Mouse (Mus musculus) heart, embryonic 10.5 days (tissue): ENCODE data around the gene Tnni2. TPM values are rescaled to one million over a fixed set of nuclear protein-coding genes. Genes with fewer than 3 reads are reported as not detected.

Experiments used
- DNase-seq: peaks from one replicate; pipeline ENCODE4 v3.0.0-alpha.2; 2017; ENCODE audit warnings: low spot score
- H3K27ac ChIP-seq: fragments of 300-500 bp; sonication (generic); 2 replicates; pipeline ENCODE4 v1.5.1; 2016; ENCODE audit warnings: mild to moderate bottlenecking
- H3K27me3 ChIP-seq: fragments of 300-500 bp; sonication (generic); 2 replicates; pipeline ENCODE4 v1.6.1; 2016; ENCODE audit warnings: mild to moderate bottlenecking; ENCODE audit not compliant: poor library complexity, insufficient read depth, severe bottlenecking
- H3K36me3 ChIP-seq: fragments of 300-500 bp; sonication (generic); 2 replicates; pipeline ENCODE4 v1.6.1; 2016; ENCODE audit warnings: mild to moderate bottlenecking, moderate library complexity
- H3K4me1 ChIP-seq: fragments of 300-500 bp; sonication (generic); 2 replicates; pipeline ENCODE4 v1.6.1; 2016; ENCODE audit warnings: mild to moderate bottlenecking
- H3K4me3 ChIP-seq: fragments of 300-500 bp; sonication (generic); 2 replicates; pipeline ENCODE4 v1.5.1; 2016; ENCODE audit warnings: mild to moderate bottlenecking, moderate library complexity
- H3K9me3 ChIP-seq: fragments of 300-500 bp; sonication (generic); 2 replicates; pipeline ENCODE4 v1.6.1; 2016; ENCODE audit warnings: mild to moderate bottlenecking, moderate library complexity
- WGBS: fragments of 180-500 bp; shearing (Covaris S2); methylation state at CpG from one replicate; pipeline ENCODE4 v1.1.7; 2016; 5-methylcytosine and 5-hydroxymethylcytosine counted together
- polyA plus RNA-seq: library from polyadenylated mRNA; unstranded; fragments of >200 nt; fragmentation: Nextera tagmentation; extraction: Ambion mirVana; gene quantifications from 2 replicates; pipeline ENCODE4 v1.2.1, GENCODE M21; 2016

Gene Tnni2
- polyA plus RNA-seq, 1 experiment from 2014 or later, result 51.9 TPM

DNA sequence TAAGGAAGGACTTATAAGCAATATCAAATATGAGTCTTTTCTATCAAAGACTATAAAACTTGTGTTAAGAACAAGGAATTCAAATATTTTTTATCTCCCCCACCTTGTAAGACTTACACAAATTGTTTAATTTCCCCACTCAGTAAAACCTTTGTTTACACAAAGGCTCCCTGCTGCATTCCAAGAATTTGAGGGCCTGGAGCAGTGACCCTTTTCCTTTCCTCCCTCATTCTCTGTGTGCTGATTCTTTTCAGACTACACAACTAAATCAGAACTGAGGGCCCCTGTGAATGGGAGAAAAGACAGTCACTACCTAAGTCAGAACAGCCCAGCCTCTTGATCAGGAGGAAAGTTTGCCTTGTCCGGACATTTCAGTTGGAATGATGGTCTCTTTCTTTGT is 13.1 kb downstream of the Tnni2 start:
- no peak for DNase-seq
- peaks cover 64% of the 10 kb centered on the region for H3K4me1 ChIP-seq
- no peak overlapping the region for H3K4me3 ChIP-seq
- WGBS, result 39% methylated on average over 1 of the region's 1 CpGs
- H3K27ac ChIP-seq, result peak overlapping the region; percentile 92
- no peaks in the 10 kb centered on the region for H3K27me3 ChIP-seq
- H3K9me3 ChIP-seq, result no peaks in the 10 kb centered on the region
- H3K36me3 ChIP-seq, result no peaks in the 10 kb centered on the region

DNA sequence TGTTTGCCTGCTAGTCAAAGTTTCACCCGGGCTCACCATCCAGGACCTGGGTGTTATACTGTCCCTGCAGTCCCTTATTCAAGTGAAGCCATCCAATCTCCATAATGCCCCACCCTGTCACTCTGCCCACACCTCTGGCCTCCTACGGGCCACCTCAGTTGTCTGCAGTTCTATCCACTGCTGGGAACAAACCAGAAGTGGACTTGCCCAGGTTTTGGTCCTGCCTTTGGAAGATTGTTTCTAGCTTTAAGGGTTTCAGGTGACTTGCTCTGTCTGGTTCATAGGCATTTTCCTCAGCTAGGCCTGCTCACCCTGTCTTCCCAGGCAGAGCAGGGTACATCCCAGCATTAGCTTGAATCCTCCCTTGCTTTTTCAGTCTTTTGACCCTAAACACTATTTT is 13.6 kb downstream of the Tnni2 start:
- no peaks in the 10 kb centered on the region for H3K27me3 ChIP-seq
- H3K9me3 ChIP-seq, result no peaks in the 10 kb centered on the region
- H3K4me3 ChIP-seq, result no peak overlapping the region
- no peak for DNase-seq
- WGBS, result 55% methylated on average over 2 of the region's 2 CpGs
- no peaks in the 10 kb centered on the region for H3K36me3 ChIP-seq
- H3K4me1 ChIP-seq, result peaks cover 69% of the 10 kb centered on the region
- peak overlapping the region; percentile 92 for H3K27ac ChIP-seq

DNA sequence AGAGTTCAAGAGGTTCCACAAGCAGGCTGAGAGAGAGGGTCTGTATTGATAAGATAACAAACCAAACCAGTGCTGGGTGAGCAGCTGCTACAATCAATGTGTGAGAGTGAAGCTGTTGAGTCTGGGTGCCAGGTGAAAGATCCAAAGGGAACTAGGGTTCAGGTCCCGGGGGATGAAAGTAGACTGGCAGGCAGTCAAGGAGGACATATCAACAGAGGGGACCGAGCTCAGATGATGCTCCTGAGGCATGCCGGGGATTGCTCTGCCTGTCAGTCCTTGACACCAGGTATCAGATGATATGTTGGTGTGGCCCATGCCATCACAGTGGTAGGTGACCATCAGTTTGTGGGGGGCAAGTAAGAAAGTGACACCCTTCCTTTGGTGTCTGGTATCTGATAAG is 15.2 kb downstream of the Tnni2 start:
- WGBS, result 16% methylated on average over 3 of the region's 3 CpGs
- peak overlapping the region; percentile 92 for H3K27ac ChIP-seq
- no peaks in the 10 kb centered on the region for H3K9me3 ChIP-seq
- peaks cover 83% of the 10 kb centered on the region for H3K4me1 ChIP-seq
- no peaks in the 10 kb centered on the region for H3K27me3 ChIP-seq
- DNase-seq, result peak; percentile 83
- H3K4me3 ChIP-seq, result no peak overlapping the region
- H3K36me3 ChIP-seq, result no peaks in the 10 kb centered on the region

DNA sequence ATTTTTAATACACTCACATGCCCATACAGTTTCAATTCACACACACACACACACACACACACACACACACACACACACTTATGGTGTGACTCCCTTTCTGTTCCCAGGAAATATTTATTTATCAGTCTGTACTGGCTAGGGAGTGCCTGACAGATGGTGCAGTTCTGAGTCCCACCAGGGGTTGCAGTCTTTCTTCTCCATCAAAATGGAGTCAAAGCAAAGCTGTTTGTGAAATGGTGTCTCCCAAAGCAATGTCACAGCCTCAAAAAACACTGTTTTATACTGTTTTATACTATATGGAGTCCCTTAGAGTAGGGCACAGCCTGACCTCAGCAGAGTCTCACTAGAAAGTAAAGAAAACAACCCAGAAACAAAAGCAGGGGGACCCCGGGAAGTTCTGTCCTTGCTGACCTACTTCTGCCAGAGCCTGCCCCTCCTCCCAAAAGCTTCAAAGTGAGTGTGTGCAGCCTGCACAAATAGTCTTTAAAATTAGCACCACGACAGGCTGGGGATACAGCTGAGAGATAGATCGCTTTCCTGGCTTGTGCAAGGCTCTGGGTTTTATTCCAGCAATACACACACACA is 15.7 kb downstream of the Tnni2 start:
- H3K4me3 ChIP-seq, result 0 out of 2 replicates have a peak overlapping the region, but pooled peaks have one; percentile 3
- peaks cover 88% of the 10 kb centered on the region for H3K4me1 ChIP-seq
- peak; percentile 80 for DNase-seq
- no peaks in the 10 kb centered on the region for H3K36me3 ChIP-seq
- H3K27me3 ChIP-seq, result no peaks in the 10 kb centered on the region
- no peaks in the 10 kb centered on the region for H3K9me3 ChIP-seq
- H3K27ac ChIP-seq, result peak overlapping the region; percentile 92
- 18% methylated on average over 3 of the region's 3 CpGs for WGBS

DNA sequence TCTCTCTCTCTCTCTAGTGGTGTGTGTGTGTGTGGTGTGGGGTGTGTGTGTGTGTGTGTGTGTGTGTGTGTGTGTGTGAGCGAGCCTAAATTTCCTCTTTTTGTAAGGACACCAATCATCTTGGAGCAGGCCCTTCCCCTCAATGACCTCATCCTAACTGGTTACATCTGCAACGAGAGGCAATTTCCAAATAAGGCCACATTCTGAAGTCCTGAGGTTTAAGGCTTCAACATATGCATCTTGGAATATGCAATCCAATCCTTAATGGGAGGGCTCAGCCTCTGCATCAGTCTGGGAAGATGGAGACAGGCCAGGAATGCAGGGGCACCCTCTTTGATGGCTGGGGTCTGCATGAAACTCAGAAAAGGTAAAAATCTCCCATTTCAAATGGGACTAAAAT is 16.4 kb downstream of the Tnni2 start:
- WGBS, result 13% methylated on average over 2 of the region's 2 CpGs
- Histone ChIP-seq H3K27ac (peak overlapping the region; percentile 92), H3K9me3 (no peaks in the 10 kb centered on the region), H3K4me1 (peaks cover 95% of the 10 kb centered on the region), H3K4me3 (0 out of 2 replicates have a peak overlapping the region, but pooled peaks have one; percentile 3), H3K27me3 (no peaks in the 10 kb centered on the region), H3K36me3 (no peaks in the 10 kb centered on the region)
- DNase-seq, result peak; percentile 85

DNA sequence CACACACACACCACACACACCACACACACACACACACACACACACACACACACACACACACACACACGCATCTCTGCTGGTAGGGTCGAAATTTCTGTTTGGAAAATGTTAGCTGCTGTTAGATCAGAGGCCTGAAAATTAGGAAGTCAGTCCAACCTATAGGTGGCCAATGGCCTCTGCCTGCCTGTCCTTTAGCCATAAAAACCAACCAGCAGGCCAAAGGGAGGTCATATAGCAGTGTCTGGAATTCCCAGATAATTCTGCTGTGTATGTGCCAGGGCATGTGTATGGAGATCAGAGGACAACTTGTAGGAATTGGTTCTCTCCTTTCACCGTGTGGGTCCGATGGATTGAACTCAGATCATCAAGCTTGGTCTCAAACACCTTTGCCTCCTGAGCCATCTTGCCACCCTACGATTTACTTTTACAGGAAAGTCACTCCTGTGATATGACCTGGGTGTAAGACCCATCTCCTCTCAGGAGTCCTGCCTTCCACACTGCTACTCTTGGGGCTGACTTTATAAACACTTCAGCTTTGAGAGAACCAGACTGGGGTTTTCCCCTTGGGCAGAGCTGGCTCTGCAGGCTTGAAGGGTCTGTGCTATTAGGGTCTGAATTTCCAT is 17.2 kb downstream of the Tnni2 start:
- WGBS, result 50% methylated on average over 5 of the region's 5 CpGs

DNA sequence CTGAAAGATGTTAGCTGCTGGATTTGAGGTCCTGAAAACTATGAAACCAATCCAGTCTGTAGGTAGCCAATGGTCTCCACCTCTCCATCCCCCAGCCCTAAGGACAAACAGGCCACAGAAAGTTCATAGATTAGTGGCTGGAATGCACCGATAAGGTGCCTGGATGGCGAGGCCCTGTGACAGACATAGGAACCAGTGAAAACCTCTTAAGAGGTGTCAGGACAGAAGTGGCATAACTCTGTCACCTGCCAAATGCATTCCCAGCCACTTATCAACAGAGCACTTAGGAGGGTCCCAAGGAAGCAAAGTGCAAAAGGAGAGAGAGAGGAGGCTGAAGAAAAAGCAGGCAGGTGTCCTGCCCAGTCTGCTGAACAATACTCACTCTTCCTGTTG is 17.7 kb downstream of the Tnni2 start:
- H3K4me1 ChIP-seq, result peaks cover 88% of the 10 kb centered on the region
- peak overlapping the region; percentile 92 for H3K27ac ChIP-seq
- WGBS, result 3% methylated on average over 2 of the region's 2 CpGs
- no peak overlapping the region for H3K4me3 ChIP-seq
- no peaks in the 10 kb centered on the region for H3K27me3 ChIP-seq
- H3K36me3 ChIP-seq, result no peaks in the 10 kb centered on the region
- H3K9me3 ChIP-seq, result no peaks in the 10 kb centered on the region
- peak; percentile 89 for DNase-seq

More for the DNA sequence above, 17.2 kb downstream of the Tnni2 start:
- H3K27ac ChIP-seq, result peak overlapping the region; percentile 92
- H3K4me3 ChIP-seq, result no peak overlapping the region
- H3K36me3 ChIP-seq, result no peaks in the 10 kb centered on the region
- H3K27me3 ChIP-seq, result no peaks in the 10 kb centered on the region
- no peaks in the 10 kb centered on the region for H3K9me3 ChIP-seq
- DNase-seq, result peak; percentile 71
- H3K4me1 ChIP-seq, result peaks cover 92% of the 10 kb centered on the region

DNA sequence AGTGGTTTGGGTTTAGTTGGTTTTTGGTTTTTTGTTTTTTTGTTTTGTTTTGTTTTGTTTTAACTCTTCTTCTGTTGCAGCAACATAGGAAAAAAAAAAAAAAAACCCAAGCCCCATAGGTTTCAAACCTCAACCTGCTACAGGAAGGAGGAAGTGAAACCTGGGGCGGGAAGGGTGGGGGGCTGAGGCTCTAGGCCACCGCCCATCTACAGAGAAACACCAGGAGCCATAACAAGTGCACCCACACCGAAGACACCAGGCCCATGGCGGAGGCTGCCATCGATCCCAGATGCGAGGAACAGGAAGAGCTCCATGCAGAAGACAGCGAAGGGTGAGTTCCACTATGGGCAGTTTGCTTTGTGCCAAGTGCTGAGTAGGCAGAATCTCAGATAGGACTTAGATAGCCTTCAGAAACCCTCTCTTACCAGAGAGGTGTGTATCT is 19.0 kb downstream of the Tnni2 start, which contains the start of gene Lsp1:
Lsp1 (plus strand) TSS at position 174 of the 442 bp plus-strand sequence.
- peak within 1 kb of the TSS; percentile 92 for H3K27ac ChIP-seq

DNA sequence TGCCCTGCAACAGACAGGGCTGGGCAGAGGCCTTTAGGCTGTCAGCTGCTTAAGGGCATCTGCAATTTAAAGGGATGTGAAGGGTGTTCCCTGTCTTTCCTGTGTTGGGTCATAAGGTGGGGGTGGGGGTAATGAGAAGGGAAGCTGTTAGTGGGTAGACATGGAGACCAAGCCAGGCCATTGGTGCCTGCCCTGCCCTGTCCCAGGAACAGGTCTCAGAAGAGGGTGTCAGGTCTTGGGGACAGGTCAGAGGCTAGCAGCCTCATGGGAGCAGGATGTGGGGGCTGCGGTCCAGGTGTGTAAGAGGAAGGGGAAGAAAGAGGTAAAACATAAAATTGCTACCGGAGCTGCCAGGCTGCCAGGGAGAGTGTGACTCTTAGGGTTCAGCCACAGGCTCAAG is 19.8 kb downstream of the Tnni2 start:
- no peaks in the 10 kb centered on the region for H3K27me3 ChIP-seq
- H3K9me3 ChIP-seq, result no peaks in the 10 kb centered on the region
- H3K4me1 ChIP-seq, result peaks cover 67% of the 10 kb centered on the region
- H3K4me3 ChIP-seq, result no peak overlapping the region
- peak overlapping the region; percentile 84 for H3K27ac ChIP-seq
- WGBS, result 86% methylated on average over 2 of the region's 2 CpGs
- no peaks in the 10 kb centered on the region for H3K36me3 ChIP-seq
- no peak for DNase-seq

More for the DNA sequence above, 19.0 kb downstream of the Tnni2 start, which contains the start of gene Lsp1:
- 91% methylated on average over 7 of the region's 7 CpGs for WGBS
- H3K4me3 ChIP-seq, result no peak within 1 kb of the TSS
- H3K9me3 ChIP-seq, result no peaks in the 10 kb centered on the region
- H3K4me1 ChIP-seq, result peaks cover 75% of the 10 kb centered on the region
- no peaks in the 10 kb centered on the region for H3K27me3 ChIP-seq
- peak; percentile 71 for DNase-seq
- no peaks in the 10 kb centered on the region for H3K36me3 ChIP-seq

DNA sequence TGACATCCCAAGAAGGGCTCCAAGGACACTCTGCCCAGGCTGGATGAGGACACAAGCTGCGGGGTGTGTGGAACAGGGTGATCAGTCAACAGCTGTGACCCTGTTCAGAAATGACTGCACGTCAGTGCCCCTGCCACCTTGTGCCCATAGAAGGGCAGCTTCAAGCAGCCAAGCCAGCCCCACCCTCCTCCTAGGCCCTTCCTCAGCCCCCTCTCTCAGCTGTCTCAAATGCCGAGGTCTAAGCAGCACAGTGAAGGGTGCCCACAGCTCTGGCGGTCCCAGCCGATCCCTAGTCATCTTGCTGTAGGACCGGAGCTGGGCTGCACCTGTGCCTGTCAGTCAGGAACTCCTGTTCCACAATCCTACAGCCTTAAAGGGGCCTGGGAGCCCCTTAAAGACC is 20.6 kb downstream of the Tnni2 start:
- H3K36me3 ChIP-seq, result no peaks in the 10 kb centered on the region
- peak overlapping the region; percentile 84 for H3K27ac ChIP-seq
- no peak overlapping the region for H3K4me3 ChIP-seq
- no peaks in the 10 kb centered on the region for H3K27me3 ChIP-seq
- H3K9me3 ChIP-seq, result no peaks in the 10 kb centered on the region
- 83% methylated on average over 6 of the region's 6 CpGs for WGBS
- H3K4me1 ChIP-seq, result peaks cover 59% of the 10 kb centered on the region
- DNase-seq, result peak; percentile 71

DNA sequence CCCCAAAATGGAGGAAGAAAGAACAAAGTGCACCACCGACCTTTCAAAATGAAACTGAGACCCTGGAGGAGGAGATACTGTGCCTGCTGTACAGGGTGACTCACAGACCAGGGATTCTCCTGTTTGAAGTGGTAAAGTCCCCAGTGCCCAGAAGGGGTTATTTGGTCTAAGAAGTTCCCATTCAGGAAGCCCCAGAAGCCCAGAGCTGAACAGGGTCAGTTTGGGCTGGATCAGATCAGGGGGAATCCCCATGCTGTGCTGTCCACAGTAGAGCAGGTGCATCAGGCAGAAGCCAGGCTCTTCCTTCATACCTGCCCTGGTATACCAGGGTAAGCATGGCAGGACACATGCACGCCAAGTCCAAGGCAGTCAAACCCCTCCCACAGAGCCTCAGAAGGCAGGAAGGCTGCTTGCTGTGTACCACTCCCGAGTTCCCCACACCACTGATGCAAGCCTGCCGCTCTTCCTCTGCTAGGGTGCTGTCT is 21.0 kb downstream of the Tnni2 start:
- WGBS, result 69% methylated on average over 4 of the region's 4 CpGs
- Histone ChIP-seq H3K27me3 (no peaks in the 10 kb centered on the region), H3K4me3 (no peak overlapping the region), H3K27ac (peak overlapping the region; percentile 84), H3K4me1 (peaks cover 55% of the 10 kb centered on the region), H3K9me3 (no peaks in the 10 kb centered on the region), H3K36me3 (no peaks in the 10 kb centered on the region)
- DNase-seq, result peak; percentile 71

DNA sequence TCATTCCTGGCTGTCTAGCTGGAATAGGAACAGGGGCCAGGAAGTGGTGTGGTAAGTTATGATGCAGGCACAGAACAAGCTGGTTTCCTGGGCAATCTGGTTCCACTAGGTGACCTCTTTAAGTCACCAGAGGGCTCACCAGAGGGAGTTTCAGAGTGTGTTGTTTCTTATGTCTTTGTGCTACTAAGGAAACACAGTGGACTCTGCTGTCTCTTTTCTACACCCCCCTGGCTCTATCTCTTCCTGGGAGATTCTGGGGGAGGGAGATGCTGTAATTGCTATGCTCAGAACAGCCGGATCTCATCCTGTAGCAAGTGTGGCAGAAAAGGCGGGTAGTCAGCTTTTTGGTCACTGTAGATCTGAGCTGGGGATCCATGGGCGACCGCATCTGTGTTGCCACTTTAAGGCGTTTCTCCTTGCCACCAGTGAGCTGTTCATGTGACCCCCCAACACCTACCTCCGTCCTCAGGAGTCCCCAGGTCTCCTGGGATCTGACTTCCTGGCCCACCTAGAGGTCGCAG is 28.6 kb downstream of the Tnni2 start:
- Histone ChIP-seq H3K27ac (peak overlapping the region; percentile 99), H3K9me3 (no peaks in the 10 kb centered on the region), H3K36me3 (no peaks in the 10 kb centered on the region), H3K27me3 (no peaks in the 10 kb centered on the region), H3K4me1 (peaks cover 53% of the 10 kb centered on the region), H3K4me3 (no peak overlapping the region)
- 69% methylated on average over 7 of the region's 7 CpGs for WGBS
- no peak for DNase-seq

DNA sequence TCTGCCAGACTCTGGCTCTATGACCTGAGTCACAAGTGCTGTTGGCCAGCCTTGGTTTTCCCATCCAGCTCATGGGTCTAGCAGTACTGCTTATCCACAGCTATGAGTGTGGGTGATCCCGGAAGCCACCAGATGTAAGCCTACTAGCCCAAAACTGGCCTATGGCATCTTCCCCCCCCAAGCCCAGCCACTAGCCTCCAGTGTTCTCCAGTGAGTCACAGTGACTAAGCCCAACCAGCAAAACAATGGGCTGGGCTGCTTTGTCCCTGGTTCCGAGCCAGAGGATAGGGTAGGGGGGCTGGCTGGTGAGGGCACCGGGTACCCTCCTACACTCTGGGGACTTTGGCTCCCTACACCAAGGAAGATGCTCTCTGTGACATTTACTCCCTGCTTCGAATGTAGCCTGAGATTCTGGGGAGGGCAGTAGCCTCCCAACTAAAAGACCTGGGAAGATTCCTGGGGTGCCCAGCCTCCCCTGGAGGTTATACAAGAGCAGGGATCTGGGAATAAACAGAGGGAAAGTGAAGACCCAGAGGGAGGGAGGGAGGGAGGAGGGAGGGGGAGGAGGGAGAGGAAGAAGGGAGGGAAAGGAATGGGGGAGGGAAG is 29.3 kb downstream of the Tnni2 start:
- Histone ChIP-seq H3K9me3 (no peaks in the 10 kb centered on the region), H3K4me3 (no peak overlapping the region), H3K4me1 (peaks cover 60% of the 10 kb centered on the region), H3K36me3 (no peaks in the 10 kb centered on the region), H3K27ac (peak overlapping the region; percentile 99), H3K27me3 (0 out of 2 replicates have a peak, but pooled peaks cover 4% of the 10 kb centered on the region)
- DNase-seq, result peak; percentile 89
- 15% methylated on average over 4 of the region's 4 CpGs for WGBS
